Mouse (Mus musculus) mature B cell (primary cell): ENCODE measurements around the gene D17H6S53E.

Source experiments
- in situ Hi-C: fragments of 300-500 bp; cut with MboI; formaldehyde crosslinking; loops from 2 replicates; pipeline ENCODE4 v1.14.3; 2019

The D17H6S53E gene

GRCm38 (mm10) chr17:35162121-35162520, 35.9 kb downstream of the D17H6S53E start:
- in situ Hi-C loops, result no loop called here

- in situ Hi-C loops, result no loop called here
Measured at GRCm38 (mm10) chr17:35162730-35163129, 36.6 kb downstream of the D17H6S53E start.

- in situ Hi-C loops, result no loop called here
Measured at GRCm38 (mm10) chr17:35163326-35164081, 37.3 kb downstream of the D17H6S53E start.

- in situ Hi-C loops, result no loop called here
Measured at GRCm38 (mm10) chr17:35164218-35164567, 38.0 kb downstream of the D17H6S53E start.

- in situ Hi-C loops, result loop anchor here (5.0 kb wide), 1 partner anchor 67 kb away; the partner anchor contains the start of gene Atp6v1g2
Measured at GRCm38 (mm10) chr17:35164568-35165450, 38.6 kb downstream of the D17H6S53E start, which contains the start of gene Prrc2a. Gene Prrc2a, minus strand, starts transcription at chr17:35164897.

GRCm38 (mm10) chr17:35165451-35166155, 39.4 kb downstream of the D17H6S53E start:
- in situ Hi-C loops, result loop anchor here (5.0 kb wide), 1 partner anchor 67 kb away; the partner anchor contains the start of gene Atp6v1g2

- in situ Hi-C loops, result loop anchor here (5.0 kb wide), 1 partner anchor 66 kb away; the partner anchor contains the start of gene Atp6v1g2
Measured at GRCm38 (mm10) chr17:35166352-35167035, 40.3 kb downstream of the D17H6S53E start.

- in situ Hi-C loops, result loop anchor here (5.0 kb wide), 1 partner anchor 65 kb away; the partner anchor contains the start of gene Atp6v1g2
Measured at GRCm38 (mm10) chr17:35167794-35168193, 41.6 kb downstream of the D17H6S53E start.

- in situ Hi-C loops, result loop anchor here (5.0 kb wide), 1 partner anchor 64 kb away; the partner anchor contains the start of gene Atp6v1g2
Measured at GRCm38 (mm10) chr17:35168541-35169207, 42.5 kb downstream of the D17H6S53E start.

GRCm38 (mm10) chr17:35172445-35173234, 46.5 kb downstream of the D17H6S53E start:
- in situ Hi-C loops, result no loop called here

GRCm38 (mm10) chr17:35173329-35173728, 47.2 kb downstream of the D17H6S53E start:
- in situ Hi-C loops, result no loop called here

GRCm38 (mm10) chr17:35174201-35174977, 48.2 kb downstream of the D17H6S53E start:
- in situ Hi-C loops, result no loop called here

GRCm38 (mm10) chr17:35175382-35175781, 49.2 kb downstream of the D17H6S53E start:
- in situ Hi-C loops, result no loop called here

GRCm38 (mm10) chr17:35175968-35176367, 49.8 kb downstream of the D17H6S53E start, which contains the start of gene Aif1:
Gene Aif1, minus strand, starts transcription at chr17:35176068.
- in situ Hi-C loops, result no loop called here
